Mouse (Mus musculus): ENCODE measurements around the gene Map4k3.

Map4k3 gene

GRCm38 (mm10) chr17:80729080-80729749 lies 930 bp upstream of the Map4k3 start:
- DNase-seq = peak; percentile 35

DNA sequence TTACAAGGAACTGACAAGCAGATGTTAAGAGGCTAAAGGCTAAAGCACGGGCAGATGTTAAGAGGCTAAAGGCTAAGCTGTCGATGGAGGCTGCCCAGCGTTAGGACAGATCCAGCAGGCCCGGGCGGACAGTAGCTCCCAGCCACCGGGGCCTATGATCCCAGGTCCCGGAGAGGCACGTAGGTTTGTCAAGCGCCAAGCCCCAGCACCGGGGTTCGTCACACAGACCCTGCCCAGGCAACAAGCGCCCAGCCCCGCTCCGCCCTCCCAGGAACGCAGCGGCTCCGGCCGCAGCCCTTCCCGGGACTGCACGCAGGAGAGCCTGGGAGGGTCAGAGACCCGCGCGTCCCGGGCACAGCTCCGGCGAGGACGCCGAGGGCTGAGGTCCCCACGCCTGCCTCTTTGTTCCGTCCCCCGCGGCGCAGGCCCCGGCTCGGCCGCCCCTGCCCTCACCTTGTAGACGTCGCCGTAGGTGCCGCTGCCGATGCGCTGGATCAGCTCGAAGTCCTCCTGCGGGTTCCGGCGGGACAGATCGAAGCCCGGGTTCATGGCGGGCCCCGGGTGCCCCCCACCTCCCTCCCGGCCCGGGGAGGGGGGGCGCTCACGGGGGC lies 839 bp downstream of the Map4k3 start:
- DNase-seq = peak; percentile 74

DNA sequence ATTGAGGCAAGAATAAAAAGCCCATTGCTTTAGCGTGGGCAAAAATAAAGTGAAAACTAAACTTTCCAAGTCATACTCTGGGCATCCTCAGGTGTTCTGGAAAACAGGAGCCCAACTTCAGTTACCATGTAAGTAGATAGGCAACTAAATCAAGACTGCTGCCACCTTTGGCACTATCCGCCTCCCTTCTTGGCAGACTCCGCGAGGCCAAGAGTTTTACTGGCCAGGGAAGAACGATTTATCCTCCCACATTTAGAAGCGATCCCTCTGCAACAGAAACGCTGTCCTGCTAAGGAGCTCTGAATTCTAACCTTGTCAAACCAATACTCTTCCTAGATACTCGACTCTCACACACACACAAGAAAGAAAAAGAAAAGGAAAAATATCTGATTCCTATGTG lies 1.5 kb downstream of the Map4k3 start:
- peak; percentile 59 for DNase-seq

DNA sequence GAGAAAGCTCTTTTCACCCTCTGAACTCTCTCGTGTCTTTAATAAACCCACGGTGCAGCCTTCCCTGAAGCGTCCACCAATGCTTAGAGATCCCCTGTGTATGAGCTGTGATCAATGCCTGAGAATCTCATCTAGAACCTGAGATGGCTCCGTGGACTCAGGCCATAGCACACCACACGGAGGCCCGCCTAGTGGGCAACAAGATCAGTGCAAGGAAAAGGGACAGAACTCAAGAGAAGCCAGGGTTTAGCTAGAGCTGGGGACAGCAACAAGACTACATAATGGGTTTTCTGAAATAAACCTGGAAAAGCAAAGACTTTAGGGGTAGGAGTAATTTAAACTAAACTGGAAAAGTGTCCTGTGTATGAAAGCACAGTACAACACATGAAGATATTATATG lies 5.2 kb downstream of the Map4k3 start:
- no peak for DNase-seq

GRCm38 (mm10) chr17:80721670-80722069 lies 6.6 kb downstream of the Map4k3 start:
- DNase-seq = no peak

DNA sequence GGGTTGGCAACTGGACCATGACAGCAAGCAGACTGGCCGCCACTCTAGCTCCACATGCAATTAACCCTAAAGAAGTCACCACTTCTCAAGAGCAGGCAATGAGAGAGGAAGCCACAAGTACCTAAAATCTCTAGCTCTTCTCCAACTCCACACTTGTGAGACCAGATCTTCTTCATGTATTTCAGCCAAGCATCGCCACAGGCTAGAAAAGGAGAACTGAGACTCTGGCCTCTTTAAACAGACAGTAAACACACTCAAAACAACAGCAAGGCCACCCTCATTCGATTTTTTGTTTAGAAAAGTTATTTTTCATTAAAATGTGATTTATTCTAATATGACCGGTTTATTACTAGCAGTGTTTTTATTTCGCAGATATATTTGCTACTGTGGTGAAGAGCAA lies 9.0 kb downstream of the Map4k3 start:
- DNase-seq = no peak

DNA sequence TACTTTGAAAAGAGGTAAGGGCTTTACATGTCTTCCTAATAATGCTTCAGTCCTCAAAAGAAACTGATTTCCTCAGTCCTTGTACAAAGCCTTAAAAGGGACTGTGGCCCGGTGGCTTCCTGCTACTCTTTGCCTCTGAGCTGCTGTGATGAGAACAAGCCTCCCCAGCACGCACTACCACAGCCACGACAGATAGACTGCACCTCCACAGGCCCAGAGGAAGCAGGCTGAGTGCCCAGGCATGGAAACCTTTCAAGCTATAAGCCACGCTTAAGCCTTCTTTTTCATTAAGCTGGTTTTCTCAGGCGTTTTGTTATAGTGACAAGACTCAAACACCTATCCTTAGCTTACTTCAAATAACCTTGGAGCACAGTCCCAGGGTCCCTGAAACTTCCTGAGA lies 10.0 kb downstream of the Map4k3 start:
- DNase-seq = no peak

GRCm38 (mm10) chr17:80713588-80713987 lies 14.7 kb downstream of the Map4k3 start:
- no peak for DNase-seq

- peak; percentile 53 for DNase-seq
These were observed 18.1 kb downstream of the Map4k3 start for GRCm38 (mm10) chr17:80709921-80710838.

DNA sequence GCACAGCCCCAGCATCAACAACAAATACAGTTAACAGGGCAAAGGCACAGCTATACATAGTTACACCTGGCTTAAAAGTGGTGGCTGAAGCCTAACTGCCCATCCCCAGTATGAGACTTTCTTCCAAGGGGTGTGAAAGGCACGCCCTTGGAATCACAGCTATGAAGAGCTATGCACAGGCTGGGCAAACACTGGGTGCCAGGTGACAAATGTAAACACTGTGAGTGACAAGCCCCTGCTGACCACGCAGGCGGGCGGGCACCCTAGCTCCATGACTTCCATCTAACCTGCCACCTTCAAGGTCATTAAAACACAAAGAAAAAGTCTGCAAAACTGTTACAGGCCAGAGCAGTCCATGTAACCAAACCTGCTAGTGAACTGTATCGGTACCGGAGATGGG lies 19.5 kb downstream of the Map4k3 start:
- no peak for DNase-seq

DNA sequence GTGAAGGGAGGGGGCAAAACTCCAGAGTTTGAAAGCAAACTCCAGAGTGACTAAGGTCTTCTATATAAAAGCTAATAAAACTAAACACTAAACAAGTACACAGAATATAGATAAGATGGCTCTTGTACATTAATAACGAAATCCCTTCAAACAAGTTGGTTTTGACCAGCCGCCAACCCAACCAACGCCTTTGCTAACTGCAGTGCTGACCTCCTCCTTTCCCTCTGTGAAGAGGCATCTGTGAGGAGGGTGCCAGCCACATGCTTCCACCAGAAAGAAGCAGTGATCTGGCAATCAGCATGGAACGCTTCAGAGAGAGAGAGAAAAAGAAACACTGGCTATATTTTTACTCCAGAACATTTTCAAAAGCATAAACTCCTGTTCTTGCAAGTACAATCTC lies 21.1 kb downstream of the Map4k3 start:
- DNase-seq = no peak

GRCm38 (mm10) chr17:80706608-80707007 lies 21.7 kb downstream of the Map4k3 start:
- no peak for DNase-seq

GRCm38 (mm10) chr17:80701687-80702086 lies 26.6 kb downstream of the Map4k3 start:
- no peak for DNase-seq

GRCm38 (mm10) chr17:80698930-80699329 lies 29.4 kb downstream of the Map4k3 start:
- no peak for DNase-seq

DNA sequence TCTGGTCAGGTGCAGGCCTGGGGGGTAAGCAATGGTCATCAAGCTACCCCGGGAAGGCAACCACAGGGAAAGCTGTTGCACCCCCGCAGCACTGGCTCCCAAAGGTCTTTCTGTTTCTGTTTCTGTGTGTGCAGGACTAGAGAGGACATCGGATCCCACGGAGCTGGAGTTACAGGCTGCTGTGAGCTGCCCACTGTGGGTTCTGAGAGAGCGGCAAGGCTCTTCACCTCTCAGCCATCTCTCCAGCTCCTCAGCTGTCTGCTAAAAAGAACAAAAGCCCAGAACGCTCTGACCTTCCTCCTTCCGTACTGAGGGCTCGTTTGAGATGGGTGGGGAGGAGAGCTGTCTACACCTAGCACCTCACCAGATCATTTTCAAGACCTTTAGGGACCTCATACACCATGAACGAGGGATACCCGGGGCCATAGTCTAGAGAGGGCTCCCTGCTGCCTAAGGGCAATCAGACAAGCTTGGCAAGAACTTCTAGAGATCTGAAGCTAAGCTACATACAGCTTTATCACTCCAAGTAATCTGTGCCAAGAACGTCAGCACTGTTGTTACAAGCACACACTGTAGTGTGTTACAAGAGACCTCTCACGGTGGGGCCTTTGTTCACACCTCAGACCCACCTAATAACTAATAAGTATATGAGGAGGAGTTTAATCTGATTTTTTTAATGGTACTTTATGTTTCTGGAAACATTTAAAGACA lies 29.9 kb downstream of the Map4k3 start:
- no peak for DNase-seq

GRCm38 (mm10) chr17:80696956-80697355 lies 31.3 kb downstream of the Map4k3 start:
- no peak for DNase-seq

- no peak for DNase-seq
These were observed 32.1 kb downstream of the Map4k3 start for GRCm38 (mm10) chr17:80696210-80696609.

DNA sequence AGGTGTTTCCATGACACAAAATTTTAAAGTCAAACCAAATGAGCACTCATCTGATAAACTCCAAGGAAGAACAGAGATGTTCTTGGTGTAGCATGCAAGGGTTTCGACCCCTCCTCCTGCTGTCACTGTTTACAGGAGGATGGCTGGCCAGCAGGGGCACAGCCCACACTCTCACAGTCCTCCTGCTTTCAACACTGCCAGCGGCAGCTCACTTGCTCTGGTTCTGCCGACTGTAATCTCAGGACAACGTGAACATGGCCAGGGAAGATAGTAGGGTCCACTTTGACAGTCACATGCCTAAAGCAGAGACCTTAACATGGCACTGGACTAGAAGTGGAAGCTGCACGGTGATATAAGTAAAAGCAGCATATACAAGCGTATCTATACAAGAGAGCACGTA lies 34.6 kb downstream of the Map4k3 start:
- DNase-seq = no peak

GRCm38 (mm10) chr17:80692183-80692582 lies 36.1 kb downstream of the Map4k3 start:
- DNase-seq = no peak

- no peak for DNase-seq
These were observed 39.6 kb downstream of the Map4k3 start for GRCm38 (mm10) chr17:80688701-80689100.

DNA sequence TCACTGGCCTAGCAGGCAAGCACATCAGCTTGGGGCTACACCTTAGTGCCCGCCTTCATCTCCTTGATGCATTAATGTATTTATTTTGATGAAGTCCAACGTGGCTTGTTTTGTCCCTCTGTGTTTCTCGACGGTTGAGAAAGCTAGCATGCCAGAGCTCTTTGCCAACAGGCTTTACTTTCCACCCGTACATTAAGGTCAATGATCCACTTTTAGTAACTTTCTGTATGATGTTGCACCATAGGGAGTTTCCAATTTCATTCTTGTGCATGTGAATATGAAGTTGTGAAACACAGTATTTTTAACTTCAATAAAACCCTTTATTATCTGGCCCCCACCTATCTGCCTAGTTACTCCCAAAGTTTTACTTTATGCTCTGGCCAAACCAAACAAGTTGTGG lies 42.2 kb downstream of the Map4k3 start:
- DNase-seq = no peak

DNA sequence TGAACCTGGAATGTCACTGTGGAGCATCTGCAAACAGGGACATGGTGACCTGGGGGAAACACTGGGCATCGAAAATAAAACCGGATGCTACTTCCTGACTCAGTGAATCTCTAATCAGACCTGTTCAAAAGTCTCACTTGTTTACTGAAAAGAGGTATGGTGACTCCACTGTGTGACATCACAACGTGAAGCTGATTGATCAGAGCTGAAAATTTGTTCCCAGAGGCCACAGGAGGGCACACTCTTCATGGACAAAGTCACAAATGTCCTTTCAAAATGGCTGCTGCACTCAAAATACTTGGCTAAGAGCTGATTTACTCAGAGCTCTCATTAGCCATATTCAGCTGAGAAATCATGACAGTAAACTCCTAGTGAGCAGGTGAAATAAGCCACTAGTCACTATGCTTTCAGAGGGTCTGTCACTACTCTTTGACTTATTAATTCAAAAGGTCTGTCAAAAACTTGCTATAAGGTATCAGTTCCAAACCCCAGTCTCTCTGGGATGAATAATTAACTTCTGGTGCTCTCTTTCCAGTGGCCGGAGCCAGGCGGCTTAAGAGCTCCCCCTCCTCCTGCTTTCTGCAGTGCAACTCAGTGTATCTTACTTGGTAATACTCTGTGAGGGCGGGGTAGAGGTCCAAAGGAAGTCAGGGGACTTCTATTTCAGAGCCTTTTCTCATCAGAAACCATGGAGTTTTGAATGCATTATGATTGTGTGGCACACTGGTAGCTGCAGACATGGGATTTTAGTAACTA lies 44.3 kb downstream of the Map4k3 start:
- DNase-seq = peak; percentile 49

Measured in kidney, adult 18-20 months (tissue).